Mouse (Mus musculus) WW6 (cell line): ENCODE data around the gene Topbp1.
A peak's percentile ranks its signal among the peaks of the same experiment; 100 is the strongest.

Experiments used
- DNase-seq: peaks from one replicate; pipeline ENCODE4 v3.0.0-alpha.2; 2013; ENCODE audit warnings: low read depth, low spot score

Gene Topbp1

DNA sequence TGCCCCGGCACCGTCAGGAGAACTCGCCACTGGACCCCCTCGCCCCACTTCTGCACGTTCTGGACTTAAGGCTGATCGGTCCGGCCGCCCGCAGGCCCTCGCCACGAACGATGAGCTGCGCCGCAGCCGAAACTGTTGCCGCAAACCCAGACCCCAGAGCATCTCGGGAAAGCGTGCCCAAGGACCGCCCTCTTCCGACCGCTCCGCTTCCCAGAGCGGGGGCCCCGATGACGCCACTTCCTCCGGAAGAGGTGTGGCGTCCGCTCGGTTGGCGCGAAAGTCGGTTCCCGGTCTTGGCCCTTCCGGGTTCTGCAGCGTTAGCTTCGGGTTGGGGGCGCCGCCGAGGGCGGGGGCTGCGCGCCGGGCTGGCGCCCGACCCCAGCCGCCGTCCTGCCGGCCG lies at the start of gene Topbp1, which contains the start of gene 1300017J02Rik:
Gene Topbp1, plus strand, starts transcription at position 289 of the 400 bp plus-strand sequence.
Gene 1300017J02Rik, minus strand, starts transcription at position 156 of the 400 bp plus-strand sequence.
- DNase-seq = peak; percentile 91

DNA sequence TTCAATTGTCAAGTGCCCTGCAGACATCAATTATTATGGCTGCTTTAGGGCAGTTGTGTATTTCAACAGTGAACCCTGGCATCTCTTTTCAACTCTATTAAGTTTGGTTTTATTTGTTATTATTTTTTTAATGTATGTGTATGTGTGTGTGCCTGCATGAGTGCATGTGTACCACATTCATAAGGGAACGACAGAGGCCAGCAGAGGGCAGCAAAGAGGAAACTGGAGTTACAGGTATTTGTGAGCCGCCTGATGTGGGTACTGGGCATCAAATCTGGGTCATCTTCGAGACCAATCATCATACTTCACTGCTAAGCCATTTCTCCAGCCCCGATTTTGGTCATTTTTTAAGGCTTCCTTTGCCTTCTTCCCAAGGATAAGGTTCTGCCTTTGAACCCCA lies 39.2 kb upstream of the Topbp1 start:
- no peak for DNase-seq

DNA sequence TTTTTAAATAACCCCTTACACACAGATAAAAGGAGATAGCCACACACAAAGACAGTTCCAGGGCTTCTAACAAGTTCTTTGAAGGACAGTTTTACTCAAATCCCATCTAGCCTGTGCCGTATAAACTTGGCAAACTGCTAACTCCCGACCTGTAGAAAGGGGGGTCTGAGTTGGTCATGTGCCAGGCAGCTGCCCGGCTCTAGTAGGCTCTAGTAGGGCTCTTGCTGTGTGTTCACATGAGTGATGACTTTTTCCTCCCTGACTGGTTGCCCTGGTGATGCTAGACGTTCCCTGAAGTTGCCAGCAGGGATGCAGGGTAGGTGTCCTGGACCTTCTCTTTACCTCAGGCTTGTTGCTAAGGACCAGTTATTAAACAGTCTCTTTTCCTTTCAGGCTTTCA lies 33.9 kb upstream of the Topbp1 start:
- DNase-seq = no peak

GRCm38 (mm10) chr9:103274819-103275218 lies 30.2 kb upstream of the Topbp1 start:
- DNase-seq = no peak

- DNase-seq = no peak
These were observed 29.3 kb upstream of the Topbp1 start for GRCm38 (mm10) chr9:103275676-103276075.

DNA sequence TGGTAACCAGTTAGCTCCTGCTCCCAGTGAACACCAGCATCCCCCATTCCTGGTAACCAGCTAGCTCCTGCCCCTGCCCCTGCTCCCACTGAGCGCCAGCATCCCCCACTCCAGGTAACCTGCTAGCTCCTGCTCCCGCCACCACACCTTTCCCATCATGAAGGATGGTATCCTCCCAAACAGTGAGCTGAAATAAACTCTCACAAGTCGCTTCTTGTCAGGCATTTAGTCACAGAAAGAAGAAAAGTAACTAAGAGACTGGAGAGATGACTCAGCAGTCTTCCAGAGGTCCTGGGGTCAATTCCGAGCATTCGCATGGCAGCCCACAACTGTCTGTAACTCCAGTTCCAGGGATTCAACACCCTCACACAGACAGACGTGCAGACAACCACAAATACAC lies 28.1 kb upstream of the Topbp1 start:
- DNase-seq = no peak

GRCm38 (mm10) chr9:103286396-103286795 lies 18.6 kb upstream of the Topbp1 start:
- no peak for DNase-seq

GRCm38 (mm10) chr9:103286901-103287422 lies 18.1 kb upstream of the Topbp1 start:
- no peak for DNase-seq

- DNase-seq = no peak
These were observed 17.1 kb upstream of the Topbp1 start for GRCm38 (mm10) chr9:103287840-103288488.

DNA sequence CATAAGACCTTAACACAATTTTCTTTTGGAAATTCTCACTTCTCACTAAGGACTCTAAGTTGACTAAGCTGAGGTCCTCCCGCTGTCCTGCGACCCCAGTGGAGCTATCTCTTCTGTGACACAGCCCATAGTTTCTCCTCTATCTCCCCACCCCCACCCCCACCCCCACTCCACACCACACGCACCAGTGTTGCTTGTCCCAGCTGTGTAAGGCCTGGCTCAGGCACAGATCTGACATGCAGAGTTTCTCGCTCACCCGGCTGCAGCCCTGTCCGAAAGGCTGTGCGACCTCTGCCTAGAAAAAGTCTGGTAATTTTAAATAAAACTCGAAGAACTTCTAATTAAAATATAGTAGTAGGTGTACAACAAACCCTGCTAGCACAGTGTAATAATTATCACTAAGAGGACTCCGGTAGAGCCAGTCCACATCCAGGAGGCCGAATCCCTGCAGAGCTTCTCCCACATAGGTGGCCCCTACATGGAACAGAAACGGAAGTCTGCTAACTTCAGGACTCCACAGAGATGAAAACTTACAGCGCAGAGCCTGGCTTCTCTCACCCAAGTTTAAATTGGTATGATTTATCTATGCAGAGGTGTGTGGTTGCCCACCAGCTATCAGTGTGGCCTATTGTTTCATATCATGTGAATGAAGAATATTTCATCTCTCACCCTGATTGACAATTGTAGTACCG lies 16.4 kb upstream of the Topbp1 start:
- DNase-seq = no peak

GRCm38 (mm10) chr9:103294507-103294906 lies 10.5 kb upstream of the Topbp1 start:
- no peak for DNase-seq

GRCm38 (mm10) chr9:103301086-103301485 lies 3.9 kb upstream of the Topbp1 start:
- no peak for DNase-seq

DNA sequence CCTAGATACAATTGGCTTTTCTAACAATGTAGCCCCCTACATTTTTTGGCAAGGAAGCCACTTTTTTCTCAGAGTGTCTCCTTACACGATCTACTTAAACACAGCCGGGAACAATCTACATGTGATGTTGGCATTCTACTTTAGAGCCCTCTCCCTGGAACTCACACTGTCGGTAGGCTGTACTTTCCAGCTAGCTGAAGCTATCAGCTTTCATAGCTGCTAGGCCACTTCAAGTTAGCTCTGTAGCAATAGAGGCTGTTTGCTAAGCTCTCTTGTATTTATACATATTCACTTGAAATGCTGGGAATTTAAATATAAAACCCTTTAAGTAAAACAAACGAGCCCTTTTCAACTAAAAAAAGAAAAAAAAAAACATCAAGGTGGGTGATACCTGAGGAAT lies 2.8 kb upstream of the Topbp1 start:
- no peak for DNase-seq

GRCm38 (mm10) chr9:103302666-103303065 lies 2.3 kb upstream of the Topbp1 start:
- DNase-seq = peak; percentile 13

GRCm38 (mm10) chr9:103305332-103306041 lies 472 bp downstream of the Topbp1 start:
- DNase-seq = peak; percentile 18

GRCm38 (mm10) chr9:103309832-103310231 lies 4.8 kb downstream of the Topbp1 start:
- DNase-seq = no peak

- no peak for DNase-seq
These were observed 19.7 kb downstream of the Topbp1 start for GRCm38 (mm10) chr9:103324678-103325077.

DNA sequence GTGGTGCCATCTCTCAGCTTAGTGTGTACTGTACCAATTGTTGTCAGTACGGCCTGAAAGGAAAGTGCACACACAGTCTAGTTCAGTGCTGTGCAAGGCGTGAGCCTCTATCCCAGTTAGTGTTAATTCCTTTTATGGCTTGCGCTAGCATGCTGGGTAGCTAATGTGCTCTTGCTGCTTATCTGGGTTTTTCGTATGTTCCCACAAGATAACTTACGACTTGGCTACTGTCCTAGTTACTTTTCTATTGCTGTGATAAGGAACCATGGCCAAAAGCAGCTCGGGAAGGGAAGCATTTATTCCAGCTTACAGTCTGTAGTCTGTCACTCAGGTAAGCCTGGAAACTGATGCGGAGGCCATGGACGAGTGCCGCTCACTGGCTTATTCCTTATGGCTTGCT lies 21.4 kb downstream of the Topbp1 start:
- no peak for DNase-seq

DNA sequence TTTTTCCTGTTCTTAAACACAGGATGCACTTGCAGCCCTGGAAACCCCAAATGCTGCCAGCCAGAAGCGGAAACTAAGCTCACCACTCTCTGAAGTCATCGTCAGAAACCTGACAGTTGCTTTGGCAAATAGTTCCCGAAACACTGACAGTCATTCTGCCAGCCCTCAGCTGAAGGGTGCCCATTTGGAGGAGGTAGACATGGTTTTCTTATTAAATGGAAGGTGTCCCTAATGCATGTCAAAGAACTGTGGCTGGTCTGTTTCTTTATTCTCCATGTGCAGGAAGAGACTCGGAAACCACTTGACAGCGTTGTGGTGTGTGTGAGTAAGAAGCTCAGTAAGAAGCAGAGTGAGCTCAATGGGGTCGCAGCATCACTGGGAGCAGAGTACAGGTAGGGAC lies 27.6 kb downstream of the Topbp1 start:
- no peak for DNase-seq

- DNase-seq = no peak
These were observed 31.9 kb downstream of the Topbp1 start for GRCm38 (mm10) chr9:103336912-103337311.

DNA sequence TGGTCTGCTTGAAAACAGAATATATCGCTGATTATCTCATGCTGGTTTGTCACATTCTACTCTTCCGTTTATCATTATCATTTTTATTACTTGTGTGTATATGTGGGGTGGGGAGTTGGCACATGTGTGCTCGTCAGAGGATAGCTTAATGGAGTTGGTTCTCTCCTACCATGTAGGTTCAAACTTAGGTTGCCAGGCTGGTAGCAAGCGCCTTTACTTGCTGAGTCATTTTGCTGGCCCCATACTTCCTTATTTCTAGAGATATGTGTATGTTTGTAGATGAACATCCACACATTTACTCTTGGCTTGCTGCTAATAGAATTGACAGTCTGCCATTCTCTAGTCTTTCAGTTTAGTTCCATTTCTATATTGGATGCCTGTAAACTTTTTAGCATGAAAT lies 42.0 kb downstream of the Topbp1 start:
- no peak for DNase-seq

GRCm38 (mm10) chr9:103347996-103348490 lies 43.0 kb downstream of the Topbp1 start:
- no peak for DNase-seq
